Mouse (Mus musculus) ovary, postnatal 14 days (tissue): ENCODE measurements around the gene Rmi2.
"Not testable (repeated sequence)": the region's sequence is repeated elsewhere in the genome, so short reads cannot be mapped to it uniquely, and the experiment has no call there.

Experiments
- DNase-seq: peaks from one replicate; pipeline ENCODE4 v3.0.0; 2022; ENCODE audit warnings: low spot score

Rmi2 gene

DNA sequence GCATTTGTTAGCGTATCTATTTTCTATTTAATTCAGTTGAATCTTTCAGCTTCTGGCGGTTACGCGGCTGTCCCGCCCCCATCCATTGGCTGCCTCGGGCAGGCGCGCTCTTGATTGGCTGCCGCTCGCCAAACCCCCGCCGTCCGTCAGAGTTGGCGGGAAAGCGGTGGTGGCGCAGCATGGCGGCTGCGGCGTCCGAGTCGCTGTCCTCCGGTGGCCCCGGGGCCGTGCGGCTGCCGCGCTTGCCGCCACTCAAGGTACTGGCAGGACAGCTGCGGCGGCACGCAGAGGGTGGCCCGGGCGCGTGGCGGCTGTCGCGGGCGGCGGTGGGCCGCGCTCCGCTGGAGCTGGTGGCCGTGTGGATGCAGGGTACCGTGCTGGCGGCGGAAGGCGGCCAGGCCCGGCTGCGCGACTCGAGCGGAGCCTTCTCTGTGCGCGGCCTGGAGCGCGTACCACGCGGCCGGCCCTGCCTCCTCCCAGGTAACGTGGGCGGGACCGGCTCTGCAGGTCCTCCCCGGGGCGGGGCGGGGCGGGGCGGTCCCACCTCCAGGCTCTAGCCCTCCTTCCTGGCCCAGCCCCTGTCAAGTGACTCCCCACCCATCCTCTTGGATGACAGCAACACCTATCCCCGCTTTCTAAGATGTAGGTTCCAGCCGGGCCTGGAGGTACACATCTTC lies at the start of gene Rmi2:
Gene Rmi2 (plus strand): TSS at position 149 of the 677 bp plus-strand sequence.
- DNase-seq = peak; percentile 73

DNA sequence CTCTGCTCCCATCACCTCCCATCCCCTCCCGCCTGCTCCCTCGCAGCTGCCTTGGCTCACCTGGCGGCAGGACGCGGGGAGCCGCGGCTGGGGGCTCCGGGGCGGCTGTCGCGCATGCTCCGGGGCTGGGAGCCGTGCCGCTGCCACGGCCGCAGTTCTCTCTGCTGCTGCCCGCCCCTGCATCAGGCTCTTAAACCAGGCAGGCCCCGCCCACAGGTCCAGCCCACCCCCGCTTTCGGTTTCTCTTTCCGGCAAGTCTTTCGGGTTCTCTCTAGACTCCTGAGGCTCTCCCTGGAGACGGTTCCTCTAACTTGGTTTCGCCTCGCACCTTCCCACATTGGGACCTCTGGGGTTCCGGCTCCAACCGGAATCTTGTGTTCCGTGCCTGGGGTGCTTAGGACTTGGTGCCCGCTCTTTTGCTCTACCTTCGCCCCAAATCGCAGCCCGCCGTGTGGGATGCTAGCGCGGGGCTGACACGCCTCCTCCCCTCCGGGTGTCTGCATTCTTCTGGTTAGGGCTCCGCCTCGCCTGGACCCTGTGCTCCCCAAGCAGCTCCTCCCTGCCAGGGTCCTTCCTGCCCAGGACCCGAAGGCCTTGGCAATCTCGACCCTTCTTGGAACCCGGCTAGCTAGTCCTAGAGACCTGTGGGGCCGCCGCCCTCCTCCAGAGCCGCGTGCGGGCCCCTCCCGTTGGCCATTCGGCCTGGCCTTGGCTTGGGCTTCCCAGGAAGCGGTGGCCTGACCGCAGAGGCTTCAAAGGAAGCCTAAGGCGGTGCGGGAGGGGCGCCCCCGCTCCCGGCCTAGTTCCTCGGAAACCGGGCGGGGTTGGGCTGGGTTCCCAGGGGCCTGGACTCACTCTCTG lies 49.3 kb upstream of the Rmi2 start, which contains the start of gene Socs1:
Gene Socs1 (minus strand): TSS at position 166 of the 861 bp plus-strand sequence.
- peak; percentile 76 for DNase-seq

DNA sequence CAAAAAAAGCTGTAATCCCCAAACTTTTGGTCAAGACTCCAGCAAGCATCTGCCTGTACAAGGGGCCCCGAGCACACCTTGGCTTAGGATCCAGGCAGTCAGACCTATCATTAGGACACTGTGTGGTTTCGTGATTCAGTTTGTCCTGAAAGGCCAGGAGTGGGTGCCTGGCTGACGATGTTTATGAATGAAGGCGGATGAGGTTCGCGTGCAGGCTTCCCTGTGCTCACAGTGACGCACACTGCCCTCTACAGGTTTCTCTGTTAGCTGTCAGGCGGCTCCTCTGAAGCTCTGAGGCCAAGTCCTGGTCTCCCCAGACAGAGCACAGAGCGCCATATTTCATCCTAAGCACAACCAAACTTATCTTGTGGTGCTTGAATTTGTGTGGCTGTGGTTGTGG lies 48.6 kb upstream of the Rmi2 start:
- peak; percentile 69 for DNase-seq

DNA sequence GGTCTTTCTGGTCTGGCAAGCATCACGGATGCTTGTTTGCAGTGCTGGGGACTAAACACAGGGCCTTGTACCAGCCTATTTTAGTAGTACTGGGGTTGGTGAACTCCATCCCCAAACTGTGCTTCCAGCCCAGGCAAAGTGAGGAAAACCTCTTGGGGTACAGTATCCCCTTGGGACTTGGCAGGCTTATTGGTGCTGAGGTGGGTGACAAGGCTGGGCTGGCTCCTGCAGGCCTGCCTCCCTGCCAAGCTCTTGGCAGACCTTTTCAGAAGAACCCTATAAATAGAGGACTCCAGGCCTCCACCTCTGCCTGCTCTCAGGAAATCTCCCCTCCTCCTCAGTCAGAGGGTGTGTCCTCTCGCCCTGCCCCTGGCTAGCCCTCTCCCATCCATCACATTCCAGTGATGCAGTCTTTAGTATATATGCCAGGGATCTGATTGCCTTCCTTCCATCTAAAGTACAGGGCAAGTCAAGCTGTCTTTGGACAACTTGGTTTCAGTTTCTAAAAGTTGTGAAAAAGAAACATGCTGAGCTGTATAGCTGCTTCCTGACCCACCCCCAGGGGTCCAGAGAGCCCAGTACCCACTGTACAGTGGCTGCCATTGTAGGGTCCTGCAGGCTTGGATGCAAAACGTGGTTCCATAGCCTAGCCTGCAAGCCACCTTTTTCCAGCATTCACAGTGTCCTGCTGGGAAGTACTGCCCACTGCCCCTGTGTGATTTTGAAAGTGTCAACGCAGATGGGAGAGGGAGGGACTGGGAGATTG lies 47.9 kb upstream of the Rmi2 start:
- no peak for DNase-seq

DNA sequence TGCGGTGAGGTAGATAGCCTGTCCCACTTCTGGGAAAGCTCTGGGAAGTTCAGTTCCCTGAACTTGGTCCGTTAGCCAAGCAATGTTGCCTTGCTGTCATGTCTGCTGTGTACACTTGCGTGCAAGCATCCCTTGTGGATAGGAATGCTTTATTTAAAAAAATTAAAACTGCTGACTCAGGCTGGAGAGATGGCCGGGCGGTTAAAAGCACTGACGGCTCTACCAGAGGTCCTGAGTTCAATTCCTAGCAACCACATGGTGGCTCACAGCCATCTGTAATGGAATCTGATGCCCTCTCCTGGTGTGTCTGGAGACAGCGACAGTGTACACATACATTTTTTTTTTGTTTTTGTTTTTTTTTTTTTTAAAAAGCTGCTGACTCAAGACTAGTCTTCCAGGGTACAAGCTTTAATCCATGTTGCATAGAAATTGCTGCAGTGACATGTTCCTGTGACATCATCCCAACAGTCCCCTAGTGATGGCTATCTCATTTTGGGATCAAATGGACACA lies 47.3 kb upstream of the Rmi2 start:
- no peak for DNase-seq

DNA sequence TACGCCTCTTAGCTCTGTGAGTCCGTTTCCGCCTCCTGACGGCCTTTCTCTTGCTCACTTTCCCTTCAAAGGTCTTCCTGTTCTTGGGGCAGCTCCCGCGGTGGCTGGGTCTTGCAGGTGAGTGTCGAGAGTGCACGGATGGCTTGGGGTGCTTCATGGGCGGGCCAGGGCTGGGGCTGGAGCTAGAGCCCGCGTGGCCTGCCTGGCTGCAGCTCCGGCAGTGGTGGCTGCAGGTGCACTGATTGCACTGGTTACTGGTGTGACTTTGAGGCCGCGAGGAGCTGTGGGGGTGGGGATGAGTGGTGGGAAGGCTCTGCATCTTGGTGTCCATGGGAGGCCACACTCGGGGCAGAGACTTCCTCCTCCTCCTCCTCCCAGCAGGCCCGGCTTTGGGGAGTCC lies 46.6 kb upstream of the Rmi2 start, which contains the start of gene Tnp2:
Gene Tnp2 (minus strand): TSS at position 390 of the 400 bp plus-strand sequence.
- no peak for DNase-seq

- DNase-seq = no peak
Measured at GRCm38 (mm10) chr16:10788866-10789265, 46.0 kb upstream of the Rmi2 start.

GRCm38 (mm10) chr16:10790702-10791101 lies 44.2 kb upstream of the Rmi2 start, which contains the start of gene Prm3:
Gene Prm3 (minus strand): TSS chr16:10790914.
- DNase-seq = no peak

- DNase-seq = no peak
Measured at GRCm38 (mm10) chr16:10796034-10796433, 38.8 kb upstream of the Rmi2 start, which contains the start of gene Prm2. Gene Prm2 (minus strand): TSS chr16:10796134.

GRCm38 (mm10) chr16:10802420-10802819 lies 32.4 kb upstream of the Rmi2 start:
- DNase-seq = not testable (repeated sequence)

GRCm38 (mm10) chr16:10805789-10806527 lies 28.9 kb upstream of the Rmi2 start, which contains the start of gene Prm1:
Gene Prm1 (minus strand): TSS chr16:10805839.
- DNase-seq = no peak

DNA sequence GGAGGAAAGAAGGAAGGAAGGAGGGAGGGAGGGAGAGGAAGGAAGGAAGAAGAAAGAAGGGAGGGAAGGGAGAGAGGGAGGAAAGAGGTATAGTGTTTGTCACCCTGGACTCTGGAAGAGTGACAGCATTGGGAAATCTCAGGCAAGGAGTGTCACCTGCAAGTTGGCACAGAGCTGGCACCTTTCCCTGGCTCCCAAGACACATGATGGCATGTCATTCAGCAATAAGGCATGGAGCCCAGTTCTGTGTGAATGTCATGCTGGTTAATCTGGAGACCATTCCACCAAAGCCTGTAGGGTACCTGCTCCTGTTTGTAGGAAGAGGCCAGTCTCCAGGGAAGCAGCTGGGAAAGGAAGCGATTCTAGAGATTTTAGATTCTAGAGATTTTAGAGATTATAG lies 24.5 kb upstream of the Rmi2 start:
- DNase-seq = no peak

DNA sequence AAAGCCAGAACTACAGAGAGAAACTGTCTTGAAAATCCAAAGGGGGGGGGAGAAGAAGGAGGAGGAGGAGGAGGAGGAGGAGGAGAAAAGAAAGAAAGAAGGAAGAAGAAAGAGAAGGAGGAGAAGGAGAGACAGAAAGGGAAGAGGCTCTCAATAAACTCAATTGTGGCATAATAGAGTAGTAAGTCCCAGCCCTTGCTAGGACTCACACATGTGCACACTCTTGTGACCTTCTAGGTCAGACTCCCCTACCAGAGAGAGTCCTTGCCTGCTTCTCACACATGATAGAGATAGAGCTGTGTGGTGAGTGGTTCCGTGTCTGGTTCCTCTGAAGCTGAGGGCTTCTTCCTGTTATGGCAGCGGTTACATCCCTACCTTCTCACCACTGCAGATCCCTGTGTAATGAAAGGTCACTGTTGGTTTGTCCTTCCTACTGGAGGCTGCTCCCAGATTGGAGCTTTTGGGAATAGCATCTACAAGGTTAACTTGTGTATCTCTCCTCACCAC lies 21.9 kb upstream of the Rmi2 start, which contains the start of gene Gm11172:
Gene Gm11172 (plus strand): TSS at position 51 of the 507 bp plus-strand sequence.
- no peak for DNase-seq

- DNase-seq = no peak
Measured at GRCm38 (mm10) chr16:10813726-10814125, 21.1 kb upstream of the Rmi2 start.

DNA sequence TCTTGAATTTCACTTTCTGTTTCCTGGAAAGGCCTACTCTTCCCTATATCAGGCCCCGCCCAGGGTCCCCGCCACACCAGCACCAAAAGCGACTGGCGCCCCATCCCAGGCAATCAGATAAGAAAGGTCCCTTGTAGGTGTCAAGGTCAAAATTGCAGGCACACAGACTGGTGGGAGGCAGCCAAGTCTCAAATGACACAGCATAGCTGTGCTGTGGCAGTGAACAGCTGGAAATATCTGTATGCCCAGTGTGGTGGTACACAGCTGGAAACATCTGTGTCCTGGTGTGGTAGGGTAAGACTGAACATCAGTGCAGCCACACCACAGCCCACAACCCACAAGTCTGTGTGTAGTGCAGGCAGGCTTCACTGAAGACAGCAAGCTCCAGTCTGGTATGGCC lies 20.0 kb upstream of the Rmi2 start:
- DNase-seq = no peak

- no peak for DNase-seq
Measured at GRCm38 (mm10) chr16:10818579-10819135, 16.2 kb upstream of the Rmi2 start.

DNA sequence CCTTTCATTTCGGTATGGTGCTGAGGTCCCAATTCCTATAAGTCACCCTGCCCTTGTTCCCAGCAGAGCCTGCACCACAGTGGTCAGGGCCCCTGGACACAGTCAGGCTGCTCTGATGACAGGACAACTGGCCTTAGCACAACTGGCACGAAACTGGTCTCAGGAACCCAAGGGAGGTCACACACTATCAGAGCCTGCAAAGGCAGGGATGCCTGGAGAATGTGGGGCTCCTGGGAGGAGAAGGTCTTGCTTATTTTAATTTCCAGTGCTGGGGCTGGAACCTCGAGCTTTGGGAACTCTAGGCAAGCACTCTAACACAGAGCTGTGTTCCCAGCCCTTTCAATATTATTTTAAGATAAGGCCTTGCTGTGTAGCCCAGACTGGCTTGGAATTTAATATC lies 14.9 kb upstream of the Rmi2 start:
- DNase-seq = no peak

- no peak for DNase-seq
Measured at GRCm38 (mm10) chr16:10821387-10821786, 13.5 kb upstream of the Rmi2 start.

GRCm38 (mm10) chr16:10824536-10824935 lies 10.3 kb upstream of the Rmi2 start:
- DNase-seq = no peak

DNA sequence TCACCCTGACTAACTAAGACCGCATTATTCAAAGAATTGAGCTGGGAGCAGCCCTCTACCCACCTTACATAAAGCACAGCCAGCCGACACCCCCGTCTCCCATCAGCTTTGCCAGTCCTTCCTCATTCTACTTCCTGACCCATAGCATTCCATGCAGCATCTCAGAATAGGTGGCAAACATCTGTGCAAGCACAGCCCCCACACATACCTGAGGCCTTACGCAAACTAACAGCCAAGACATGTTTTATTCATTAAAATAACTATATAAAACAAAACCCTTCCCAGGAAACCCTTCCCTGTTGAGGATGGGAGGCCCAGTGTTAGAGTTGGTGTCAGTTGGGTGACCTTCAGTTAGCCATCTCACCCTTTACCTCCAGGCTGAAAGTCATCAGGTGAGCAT lies 9.0 kb upstream of the Rmi2 start:
- no peak for DNase-seq

- DNase-seq = no peak
Measured at GRCm38 (mm10) chr16:10827269-10827668, 7.6 kb upstream of the Rmi2 start.
